Mouse (Mus musculus) lung, postnatal 0 days (tissue): ENCODE measurements around the gene Dao.

Experiments used
- CTCF ChIP-seq: IDR thresholded peaks from 2 replicates; pipeline ENCODE4 v1.5.1; 2016; ENCODE audit warnings: antibody characterized with exemption, mild to moderate bottlenecking
- EP300 ChIP-seq: IDR thresholded peaks from 2 replicates; pipeline ENCODE4 v1.6.1; 2016; ENCODE audit warnings: antibody characterized with exemption, mild to moderate bottlenecking, control low read depth

DNA sequence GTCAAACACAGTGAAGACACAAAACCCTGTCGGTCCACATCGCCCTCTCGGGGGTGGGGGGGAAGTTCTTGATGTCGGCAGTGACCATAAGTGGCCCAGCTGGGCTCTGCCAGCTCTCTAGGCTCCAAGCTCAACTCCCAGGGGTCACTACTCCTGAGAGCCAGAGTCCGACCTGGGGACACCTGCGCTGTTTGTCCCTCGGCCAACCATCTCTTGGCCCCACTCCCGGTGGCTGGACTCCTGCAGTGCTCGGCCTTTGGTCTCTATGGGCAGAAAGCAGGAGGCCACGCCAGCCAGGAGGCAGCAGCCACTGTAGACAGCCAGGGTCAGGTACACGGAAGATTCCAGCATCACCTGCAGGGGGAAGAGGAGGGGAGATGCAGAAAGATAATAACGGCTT is 24.6 kb downstream of the Dao start:
- TF ChIP-seq CTCF, result no peak
- no peak for TF ChIP-seq EP300
